Mouse (Mus musculus) cortical plate, adult 2 months (tissue): ENCODE measurements around the gene Smad3.

ENCODE experiments used
- CTCF ChIP-seq: fragments of 200-500 bp; IDR thresholded peaks from 2 replicates; pipeline ENCODE4 v1.5.1; 2011; ENCODE audit warnings: mild to moderate bottlenecking, control low read depth, low read length; ENCODE audit not compliant: insufficient read depth; ENCODE audit errors: extremely low read depth
- POLR2A ChIP-seq: fragments of 200-500 bp; IDR thresholded peaks from 2 replicates; pipeline ENCODE4 v1.6.1; 2011; ENCODE audit warnings: mild to moderate bottlenecking, low read length, control low read depth; ENCODE audit not compliant: insufficient read depth; ENCODE audit errors: extremely low read depth

DNA sequence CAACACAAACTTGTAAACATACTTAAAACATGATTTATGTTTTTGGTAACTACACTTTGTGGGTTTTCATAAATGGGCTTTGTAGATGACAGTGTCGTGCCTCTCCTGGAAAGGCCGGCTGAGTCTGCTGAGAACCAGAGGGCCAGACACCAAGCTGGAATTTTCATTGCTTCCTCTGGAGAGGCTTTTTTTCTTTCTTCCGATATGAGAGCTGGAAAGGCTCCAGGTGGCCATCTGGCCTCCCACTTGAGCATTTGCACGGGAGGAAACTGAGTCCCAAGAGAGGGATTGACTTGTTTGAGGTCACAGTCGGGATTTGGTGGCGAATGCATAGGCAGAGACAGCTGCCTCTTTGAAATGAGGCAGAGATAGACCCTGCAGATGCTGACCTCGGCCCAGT lies 31.6 kb upstream of the Smad3 start:
- TF ChIP-seq CTCF: no peak
- no peak for TF ChIP-seq POLR2A
